Mouse (Mus musculus): Measurements from ENCODE around the gene Chst10. TPM values are rescaled to one million over a fixed set of nuclear protein-coding genes. Genes with fewer than 3 reads are reported as not detected.

Chst10 gene
- total and polyA plus RNA-seq, 2 experiments, result 0.05 to 0.09 TPM

DNA sequence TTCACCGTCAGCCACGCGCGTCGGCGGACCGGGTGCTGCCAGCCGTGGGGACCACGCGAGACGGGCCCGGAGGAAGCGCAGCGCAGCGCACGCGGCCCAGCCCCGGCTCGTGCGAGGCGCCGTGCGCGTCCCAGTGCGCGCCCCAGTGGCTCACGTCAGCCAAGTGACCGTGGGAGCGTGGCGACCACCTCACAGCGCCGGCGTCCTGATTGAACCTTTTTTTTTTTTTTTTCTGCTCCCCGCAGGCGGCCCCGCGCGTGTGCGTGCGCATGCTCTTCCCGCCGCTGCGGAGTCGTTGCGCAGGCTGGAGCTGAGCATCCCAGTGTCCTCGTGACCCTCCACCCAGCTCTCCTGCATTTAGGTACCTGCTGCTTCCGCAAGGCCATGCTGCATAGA is 61.5 kb downstream of the Chst10 start, which contains the start of gene Lonrf2:
Gene Lonrf2 (minus strand): TSS at position 235 of the 396 bp plus-strand sequence.
- 3% methylated on average over 47 of the region's 47 CpGs for WGBS
- H3K4me1 ChIP-seq (ENCODE audit: control insufficient read depth, insufficient read depth, low read length), result no peaks in the 10 kb centered on the region
- no peak within 1 kb of the TSS for H3K4me3 ChIP-seq (ENCODE audit: insufficient read depth, low read depth, low read length)
- no peak within 1 kb of the TSS for H3K9ac ChIP-seq (ENCODE audit: low read depth, low read length)
- DNase-seq (ENCODE audit: extremely low read depth, low read depth, low spot score), result no peak
- H3K36me3 ChIP-seq (ENCODE audit: control insufficient read depth, insufficient read depth, low read length), result no peaks in the 10 kb centered on the region
- H3K79me2 ChIP-seq (ENCODE audit: control insufficient read depth, insufficient read depth, low read length), result no peaks in the 10 kb centered on the region
- no peak within 1 kb of the TSS for H3K27ac ChIP-seq (replicated peaks; ENCODE audit: insufficient read depth, low read depth, low read length)
- TF ChIP-seq CTCF (IDR thresholded peaks at IDR 0.05; ENCODE audit: low read depth, low read length) (no peak), POLR2A (IDR thresholded peaks at IDR 0.05; ENCODE audit: extremely low read depth, insufficient read depth, low read length) (no peak)
- peaks cover 18% of the 10 kb centered on the region for H3K27me3 ChIP-seq (ENCODE audit: control insufficient read depth, insufficient read depth, low read length)

DNA sequence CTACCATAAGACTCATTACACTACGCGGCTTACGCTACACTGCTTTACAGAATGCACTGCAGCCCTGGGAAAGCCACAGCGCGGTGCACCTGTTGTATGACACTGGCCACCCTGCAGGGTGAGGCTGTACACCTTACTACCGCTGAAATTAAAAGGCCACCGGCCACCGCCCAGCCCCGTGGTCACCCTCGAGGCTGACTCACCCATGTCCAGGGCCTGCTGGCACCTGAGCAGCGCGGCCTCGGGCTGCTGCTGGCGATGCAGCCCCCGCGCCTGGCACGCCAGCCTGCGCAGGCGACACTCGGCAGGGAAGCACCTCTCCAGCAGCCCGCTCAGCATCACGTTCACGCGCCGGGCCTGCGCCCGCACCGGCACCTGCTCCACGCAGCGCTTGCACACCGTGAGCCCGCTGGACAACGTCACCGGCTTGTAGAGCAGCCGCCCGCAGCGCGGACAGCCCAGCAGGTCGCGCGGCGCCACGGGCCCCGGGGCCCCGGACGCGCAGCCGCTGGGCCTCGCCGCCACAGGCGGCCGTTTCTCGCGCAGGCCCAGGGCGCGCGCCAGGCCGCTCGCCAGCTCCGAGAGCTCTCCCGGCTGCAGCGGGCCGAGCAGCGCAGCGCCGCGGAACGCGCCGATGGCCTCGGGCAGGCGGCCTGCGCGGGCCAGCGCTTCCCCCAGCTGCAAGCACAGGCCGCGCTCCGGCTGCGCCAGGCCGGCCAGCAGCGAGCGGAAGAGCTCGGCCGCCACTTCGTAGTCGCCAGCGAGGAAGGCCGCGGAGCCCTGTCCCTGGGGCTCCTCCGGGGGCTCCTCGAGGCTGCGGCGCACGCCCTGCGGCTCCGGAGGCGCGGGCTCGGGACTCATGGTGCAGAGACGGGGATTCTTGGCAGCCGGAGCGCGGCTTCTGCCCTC is 62.1 kb downstream of the Chst10 start:
- no peak for DNase-seq (ENCODE audit: extremely low read depth, low read depth, low spot score)
- WGBS, result 5% methylated on average over 103 of the region's 103 CpGs
- no peak overlapping the region for H3K27ac ChIP-seq (replicated peaks; ENCODE audit: insufficient read depth, low read depth, low read length)
- no peaks in the 10 kb centered on the region for H3K4me1 ChIP-seq (ENCODE audit: control insufficient read depth, insufficient read depth, low read length)
- TF ChIP-seq POLR2A (IDR thresholded peaks at IDR 0.05; ENCODE audit: extremely low read depth, insufficient read depth, low read length) (no peak), CTCF (IDR thresholded peaks at IDR 0.05; ENCODE audit: low read depth, low read length) (no peak)
- H3K79me2 ChIP-seq (ENCODE audit: control insufficient read depth, insufficient read depth, low read length), result no peaks in the 10 kb centered on the region
- H3K27me3 ChIP-seq (ENCODE audit: control insufficient read depth, insufficient read depth, low read length), result peaks cover 18% of the 10 kb centered on the region
- no peak overlapping the region for H3K9ac ChIP-seq (ENCODE audit: low read depth, low read length)
- H3K36me3 ChIP-seq (ENCODE audit: control insufficient read depth, insufficient read depth, low read length), result no peaks in the 10 kb centered on the region
- H3K4me3 ChIP-seq (ENCODE audit: insufficient read depth, low read depth, low read length), result no peak overlapping the region

DNA sequence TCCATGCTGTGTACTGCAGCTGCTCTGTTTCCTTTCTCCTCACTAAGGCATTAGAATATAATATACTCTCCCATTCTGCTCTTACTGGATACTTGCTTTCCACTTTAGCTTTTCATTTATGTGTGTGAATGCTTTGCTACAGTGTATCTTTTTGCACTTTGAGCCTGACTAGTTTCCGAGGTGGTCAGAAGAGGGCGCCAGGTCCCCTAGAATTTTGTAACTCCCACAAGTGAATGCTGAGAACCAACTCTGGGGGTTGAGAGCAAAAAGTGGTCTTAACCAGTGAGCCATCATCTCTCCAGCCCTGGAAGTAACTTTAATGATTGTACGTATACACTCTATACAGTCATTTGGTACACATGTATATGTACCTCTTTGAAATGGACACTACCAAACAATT is 63.1 kb downstream of the Chst10 start:
- Histone ChIP-seq H3K4me3 (ENCODE audit: insufficient read depth, low read depth, low read length) (no peak overlapping the region), H3K27ac (replicated peaks; ENCODE audit: insufficient read depth, low read depth, low read length) (no peak overlapping the region), H3K79me2 (ENCODE audit: control insufficient read depth, insufficient read depth, low read length) (no peaks in the 10 kb centered on the region), H3K9ac (ENCODE audit: low read depth, low read length) (no peak overlapping the region), H3K36me3 (ENCODE audit: control insufficient read depth, insufficient read depth, low read length) (no peaks in the 10 kb centered on the region), H3K4me1 (ENCODE audit: control insufficient read depth, insufficient read depth, low read length) (no peaks in the 10 kb centered on the region), H3K27me3 (ENCODE audit: control insufficient read depth, insufficient read depth, low read length) (peaks cover 18% of the 10 kb centered on the region)
- WGBS, result 36% methylated on average over 3 of the region's 3 CpGs
- peak; percentile 14 for DNase-seq (ENCODE audit: extremely low read depth, low read depth, low spot score)
- TF ChIP-seq POLR2A (IDR thresholded peaks at IDR 0.05; ENCODE audit: extremely low read depth, insufficient read depth, low read length) (no peak), CTCF (IDR thresholded peaks at IDR 0.05; ENCODE audit: low read depth, low read length) (no peak)

DNA sequence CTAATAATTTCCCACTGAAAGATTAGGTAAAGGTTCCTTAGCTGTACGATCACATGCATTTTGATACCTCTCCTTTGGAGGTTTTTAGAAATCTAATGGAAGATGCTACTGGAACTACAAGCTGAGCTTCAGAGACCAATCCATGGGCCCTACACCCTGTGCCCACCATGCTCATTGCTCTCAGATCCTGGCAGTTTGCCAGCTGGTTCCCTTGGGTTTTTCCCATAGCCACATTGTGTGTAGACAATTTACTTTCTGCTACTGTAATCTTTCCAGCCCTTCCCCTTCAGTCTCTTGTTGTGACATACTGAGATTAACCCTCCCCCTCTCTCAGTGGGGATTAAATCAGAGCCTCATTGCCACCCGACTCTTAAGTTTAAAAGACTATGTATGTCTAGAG is 73.0 kb downstream of the Chst10 start:
- 82% methylated on average over 2 of the region's 2 CpGs for WGBS
- no peaks in the 10 kb centered on the region for H3K36me3 ChIP-seq (ENCODE audit: control insufficient read depth, insufficient read depth, low read length)
- DNase-seq (ENCODE audit: extremely low read depth, low read depth, low spot score), result no peak
- H3K27me3 ChIP-seq (ENCODE audit: control insufficient read depth, insufficient read depth, low read length), result no peaks in the 10 kb centered on the region
- TF ChIP-seq POLR2A (IDR thresholded peaks at IDR 0.05; ENCODE audit: extremely low read depth, insufficient read depth, low read length), result no peak
- TF ChIP-seq CTCF (IDR thresholded peaks at IDR 0.05; ENCODE audit: low read depth, low read length), result no peak
- no peak overlapping the region for H3K27ac ChIP-seq (replicated peaks; ENCODE audit: insufficient read depth, low read depth, low read length)
- H3K4me3 ChIP-seq (ENCODE audit: insufficient read depth, low read depth, low read length), result no peak overlapping the region
- H3K9ac ChIP-seq (ENCODE audit: low read depth, low read length), result no peak overlapping the region
- no peaks in the 10 kb centered on the region for H3K79me2 ChIP-seq (ENCODE audit: control insufficient read depth, insufficient read depth, low read length)
- H3K4me1 ChIP-seq (ENCODE audit: control insufficient read depth, insufficient read depth, low read length), result no peaks in the 10 kb centered on the region

DNA sequence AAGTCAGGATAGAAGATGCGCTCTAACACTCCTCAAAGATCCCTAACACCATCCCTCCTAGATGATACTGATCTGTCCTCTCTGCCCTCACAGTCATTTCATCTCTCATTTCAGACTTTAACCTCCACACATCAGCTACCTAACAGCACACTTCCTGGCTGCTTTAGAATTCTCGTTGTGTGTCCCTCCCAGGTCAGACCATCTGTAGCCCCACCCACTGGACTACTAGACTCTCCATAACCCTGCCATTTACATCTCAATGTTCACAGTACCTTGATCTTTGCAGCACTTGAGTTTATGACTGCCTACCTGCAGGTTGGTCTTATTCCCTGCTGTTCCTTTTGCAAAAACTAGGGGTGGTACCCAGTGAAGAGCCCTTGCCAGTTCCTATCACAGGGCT is 74.1 kb downstream of the Chst10 start:
- Histone ChIP-seq H3K9ac (ENCODE audit: low read depth, low read length) (no peak overlapping the region), H3K27ac (replicated peaks; ENCODE audit: insufficient read depth, low read depth, low read length) (no peak overlapping the region), H3K36me3 (ENCODE audit: control insufficient read depth, insufficient read depth, low read length) (no peaks in the 10 kb centered on the region), H3K4me1 (ENCODE audit: control insufficient read depth, insufficient read depth, low read length) (no peaks in the 10 kb centered on the region), H3K4me3 (ENCODE audit: insufficient read depth, low read depth, low read length) (no peak overlapping the region), H3K79me2 (ENCODE audit: control insufficient read depth, insufficient read depth, low read length) (no peaks in the 10 kb centered on the region), H3K27me3 (ENCODE audit: control insufficient read depth, insufficient read depth, low read length) (no peaks in the 10 kb centered on the region)
- 52% methylated on average over 2 of the region's 2 CpGs for WGBS
- DNase-seq (ENCODE audit: extremely low read depth, low read depth, low spot score), result no peak
- TF ChIP-seq POLR2A (IDR thresholded peaks at IDR 0.05; ENCODE audit: extremely low read depth, insufficient read depth, low read length), result no peak
- no peak for TF ChIP-seq CTCF (IDR thresholded peaks at IDR 0.05; ENCODE audit: low read depth, low read length)

DNA sequence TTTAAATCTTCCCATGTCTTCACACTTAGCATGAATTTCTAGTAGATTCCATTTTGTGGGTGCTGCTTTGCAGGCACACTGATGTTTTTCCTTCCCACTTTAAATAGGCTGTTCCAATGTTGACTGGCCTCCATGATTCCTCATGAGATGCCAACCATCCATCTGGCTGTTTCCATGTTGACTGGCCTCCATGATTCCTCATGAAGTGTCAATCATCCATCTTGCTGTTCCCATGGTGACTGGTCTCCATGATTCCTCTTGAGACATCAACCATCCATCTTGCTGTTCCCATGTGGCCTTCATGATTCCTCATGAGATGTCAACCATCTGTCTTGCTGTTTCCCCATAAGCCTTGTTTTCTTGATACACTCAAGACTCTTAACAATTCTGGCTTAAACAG is 78.3 kb downstream of the Chst10 start:
- no peak overlapping the region for H3K27ac ChIP-seq (replicated peaks; ENCODE audit: insufficient read depth, low read depth, low read length)
- TF ChIP-seq CTCF (IDR thresholded peaks at IDR 0.05; ENCODE audit: low read depth, low read length), result no peak
- no peak for TF ChIP-seq POLR2A (IDR thresholded peaks at IDR 0.05; ENCODE audit: extremely low read depth, insufficient read depth, low read length)
- no peaks in the 10 kb centered on the region; the same call in 1 of the 2 replicates for H3K27me3 ChIP-seq (ENCODE audit: control insufficient read depth, insufficient read depth, low read length)
- H3K79me2 ChIP-seq (ENCODE audit: control insufficient read depth, insufficient read depth, low read length), result no peaks in the 10 kb centered on the region
- H3K9ac ChIP-seq (ENCODE audit: low read depth, low read length), result no peak overlapping the region
- no peak overlapping the region for H3K4me3 ChIP-seq (ENCODE audit: insufficient read depth, low read depth, low read length)
- H3K36me3 ChIP-seq (ENCODE audit: control insufficient read depth, insufficient read depth, low read length), result no peaks in the 10 kb centered on the region
- DNase-seq (ENCODE audit: extremely low read depth, low read depth, low spot score), result no peak
- H3K4me1 ChIP-seq (ENCODE audit: control insufficient read depth, insufficient read depth, low read length), result no peaks in the 10 kb centered on the region
